Mouse (Mus musculus): ENCODE measurements around the gene Gm8020. TPM values are rescaled to one million over a fixed set of nuclear protein-coding genes. Genes with fewer than 3 reads are reported as not detected.
"Not testable (repeated sequence)": the region's sequence is repeated elsewhere in the genome, so short reads cannot be mapped to it uniquely, and the experiment has no call there.

Gm8020 gene
- polyA plus RNA-seq (2015; fragmentation: Nextera tagmentation; extraction: Ambion mirVana) = not detected in 2 replicates

DNA sequence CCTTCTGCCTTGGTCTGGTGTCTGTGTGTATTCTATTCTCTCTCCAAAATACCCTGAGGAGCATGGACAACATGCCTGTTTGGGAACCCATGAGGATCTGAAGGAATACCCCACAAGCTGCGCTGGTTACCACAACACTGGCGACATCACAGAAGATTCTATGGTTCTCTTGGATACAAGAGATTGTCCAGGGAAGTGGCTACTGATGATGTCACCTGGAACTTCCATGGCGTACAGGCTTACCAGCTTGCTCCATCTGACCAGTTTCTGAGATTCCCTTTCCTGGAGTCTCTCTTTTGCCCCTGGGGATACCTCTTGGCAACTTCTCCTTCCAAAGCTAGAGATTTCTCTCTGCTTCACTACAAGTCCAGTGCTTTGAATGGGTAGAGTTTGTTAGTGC, at the start of gene Gm8020:
Gene Gm8020, minus strand, starts transcription at position 101 of the 400 bp plus-strand sequence.
- H3K4me3 ChIP-seq; H3K4me2 ChIP-seq (replicated peaks); H3K9ac ChIP-seq (replicated peaks); H3K36me3 ChIP-seq; ATAC-seq (replicated peaks); H3K9me3 ChIP-seq; H3K4me1 ChIP-seq; H3K27ac ChIP-seq (replicated peaks); H3K27me3 ChIP-seq: not testable (repeated sequence)
- 92% methylated on average over 2 of the region's 3 CpGs for WGBS

- H3K9ac ChIP-seq (replicated peaks); H3K4me2 ChIP-seq (replicated peaks); H3K4me1 ChIP-seq; H3K36me3 ChIP-seq; H3K27ac ChIP-seq (replicated peaks); H3K9me3 ChIP-seq; H3K27me3 ChIP-seq; H3K4me3 ChIP-seq: not testable (repeated sequence)
- peak; percentile 81 for ATAC-seq (replicated peaks)
- WGBS = 16% methylated on average over 25 of the region's 31 CpGs
Observed at GRCm38 (mm10) chr14:42543170-42543701, 41.1 kb upstream of the Gm8020 start.

DNA sequence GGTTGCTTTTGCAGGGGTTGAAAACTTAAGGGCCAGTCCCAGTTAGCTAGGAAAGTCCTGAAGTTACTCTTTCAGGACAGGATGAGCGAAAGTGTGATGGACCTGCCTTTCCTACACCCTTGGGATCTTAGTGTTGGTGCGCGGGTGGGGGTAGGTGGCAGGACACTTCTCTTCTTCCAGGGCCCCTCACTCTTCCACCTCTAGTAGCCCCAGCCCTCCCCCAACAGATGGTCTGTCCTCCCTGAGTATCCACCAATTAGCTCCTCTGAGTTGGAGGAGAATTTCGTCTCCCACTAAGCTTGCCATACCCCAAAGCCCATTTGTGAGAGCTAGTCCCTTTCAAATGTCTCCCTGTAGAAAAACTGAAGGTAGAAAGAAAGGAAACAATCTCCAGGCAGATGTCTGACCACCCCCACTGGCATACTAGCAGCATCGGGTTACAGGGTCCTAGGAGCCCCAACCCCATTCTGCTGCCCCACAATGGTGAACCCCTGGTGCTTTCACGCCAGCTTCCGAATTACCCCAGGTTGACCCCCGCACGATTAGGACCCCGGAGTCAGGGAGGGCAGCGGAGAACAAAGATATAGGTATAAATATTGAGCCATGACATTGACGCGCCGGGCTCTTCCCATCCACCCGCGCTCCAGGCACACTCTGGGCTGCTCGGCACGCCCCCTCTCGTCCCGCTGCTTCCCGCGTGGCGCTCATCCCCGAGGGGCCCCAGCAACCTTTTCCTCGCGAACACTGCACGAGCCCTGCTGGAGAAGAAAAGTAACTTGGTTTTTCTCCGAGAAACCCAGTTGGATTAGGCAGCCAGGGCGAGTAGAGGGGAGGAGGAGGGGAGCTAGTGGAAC, 40.4 kb upstream of the Gm8020 start:
- not testable (repeated sequence) for H3K36me3 ChIP-seq; H3K9me3 ChIP-seq; H3K4me1 ChIP-seq; H3K27me3 ChIP-seq; H3K27ac ChIP-seq (replicated peaks); H3K9ac ChIP-seq (replicated peaks); H3K4me3 ChIP-seq; H3K4me2 ChIP-seq (replicated peaks)
- ATAC-seq (replicated peaks) = peak; percentile 71
- 27% methylated on average over 20 of the region's 29 CpGs for WGBS

- not testable (repeated sequence) for ATAC-seq (replicated peaks); H3K9me3 ChIP-seq; H3K4me2 ChIP-seq (replicated peaks); H3K4me3 ChIP-seq; H3K27me3 ChIP-seq; H3K36me3 ChIP-seq; H3K27ac ChIP-seq (replicated peaks); H3K9ac ChIP-seq (replicated peaks); H3K4me1 ChIP-seq
- 96% methylated on average over 1 of the region's 3 CpGs for WGBS
Observed at GRCm38 (mm10) chr14:42524182-42524581, 22.0 kb upstream of the Gm8020 start, which contains the start of gene Gm8024. TSS of gene Gm8024 (minus strand) at chr14:42524282.

GRCm38 (mm10) chr14:42463581-42463980, 38.6 kb downstream of the Gm8020 start, which contains the start of gene Gm8011:
TSS of gene Gm8011 (plus strand) at chr14:42463881.
- not testable (repeated sequence) for ATAC-seq (replicated peaks); H3K36me3 ChIP-seq; H3K27me3 ChIP-seq; H3K4me1 ChIP-seq; H3K4me3 ChIP-seq; H3K9ac ChIP-seq (replicated peaks); H3K27ac ChIP-seq (replicated peaks); H3K4me2 ChIP-seq (replicated peaks); H3K9me3 ChIP-seq
- WGBS = 62% methylated on average over 2 of the region's 2 CpGs

Other genes with a start within 250 kb of the Gm8020 start
- not detected in 2 replicates for gene Gm17026, start 242.3 kb downstream of the Gm8020 start, polyA plus RNA-seq (2015; fragmentation: Nextera tagmentation; extraction: Ambion mirVana)
- not detected in 2 replicates for gene Gm9611, start 205.0 kb downstream of the Gm8020 start, polyA plus RNA-seq (2015; fragmentation: Nextera tagmentation; extraction: Ambion mirVana)
- not detected in 2 replicates for gene Gm7995, start 192.1 kb downstream of the Gm8020 start, polyA plus RNA-seq (2015; fragmentation: Nextera tagmentation; extraction: Ambion mirVana)
- not detected in 2 replicates for gene Gm8005, start 62.7 kb downstream of the Gm8020 start, polyA plus RNA-seq (2015; fragmentation: Nextera tagmentation; extraction: Ambion mirVana)
- gene Gm8011, start 38.5 kb downstream of the Gm8020 start, polyA plus RNA-seq (2015; fragmentation: Nextera tagmentation; extraction: Ambion mirVana) = not detected in 2 replicates
- not detected in 2 replicates for gene Gm8024, start 21.9 kb upstream of the Gm8020 start, polyA plus RNA-seq (2015; fragmentation: Nextera tagmentation; extraction: Ambion mirVana)
- gene Gm17124, start 97.5 kb upstream of the Gm8020 start, polyA plus RNA-seq (2015; fragmentation: Nextera tagmentation; extraction: Ambion mirVana) = not detected in 2 replicates
- not detected in 2 replicates for gene Gm3633, start 139.6 kb upstream of the Gm8020 start, polyA plus RNA-seq (2015; fragmentation: Nextera tagmentation; extraction: Ambion mirVana)
- gene Gm10378, start 153.6 kb upstream of the Gm8020 start, polyA plus RNA-seq (2015; fragmentation: Nextera tagmentation; extraction: Ambion mirVana) = not detected in 2 replicates

Data from forebrain, embryonic 15.5 days (tissue).